Mouse (Mus musculus): ENCODE results near the gene Trim34a. TPM values are rescaled to one million over a fixed set of nuclear protein-coding genes. Genes with fewer than 3 reads are reported as not detected.

Gene Trim34a
- polyA plus RNA-seq (2014; fragmentation: Nextera tagmentation; extraction: Ambion mirVana), result 0.38 and 1.4 TPM in 2 replicates

- H3K27me3 ChIP-seq (ENCODE audit: control insufficient read depth, insufficient read depth, low read length), result no peaks in the 10 kb centered on the region
- peak; percentile 44 for DNase-seq
- H3K36me3 ChIP-seq (ENCODE audit: control insufficient read depth, insufficient read depth, low read length), result no peaks in the 10 kb centered on the region
- WGBS, result 12% methylated on average over 13 of the region's 13 CpGs
- peak within 1 kb of the TSS; percentile 34 for H3K4me2 ChIP-seq (ENCODE audit: low read length)
- no peak within 1 kb of the TSS for H3K27ac ChIP-seq (replicated peaks; ENCODE audit: low read depth, low read length)
- no peak within 1 kb of the TSS for H3K9ac ChIP-seq (replicated peaks; ENCODE audit: low read length)
- peak within 1 kb of the TSS; percentile 22; the same call in 1 of the 2 replicates for H3K4me3 ChIP-seq (replicated peaks; ENCODE audit: low read depth, low read length)
- no peaks in the 10 kb centered on the region for H3K9me3 ChIP-seq (ENCODE audit: control insufficient read depth, low read length)
- no peaks in the 10 kb centered on the region for H3K4me1 ChIP-seq (ENCODE audit: control insufficient read depth, insufficient read depth, low read length)
- no peak for ATAC-seq (ENCODE audit: low FRiP score, low TSS enrichment)
These were observed at the start of gene Trim34a for GRCm38 (mm10) chr7:104244287-104245181. Gene Trim34a, plus strand, starts transcription at chr7:104244457.

DNA sequence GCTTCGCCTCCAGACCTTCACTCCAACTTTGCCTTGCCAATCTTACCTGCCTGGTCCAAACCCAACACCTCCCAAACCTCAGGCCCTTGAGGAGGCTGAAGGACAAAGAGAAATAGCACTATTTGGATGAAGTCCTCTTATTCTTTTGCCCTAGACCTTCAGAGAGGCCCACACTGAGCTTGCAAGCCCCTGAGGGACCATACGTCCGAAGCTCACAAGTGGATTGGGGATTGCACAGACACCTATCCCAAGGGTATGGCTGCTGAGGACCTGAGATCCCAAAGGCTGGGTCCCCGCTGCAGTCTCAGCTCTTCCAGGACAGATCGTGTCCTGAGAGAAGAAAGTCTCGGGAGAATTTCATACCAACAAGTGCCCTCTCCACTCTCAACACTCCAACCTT, 48.4 kb upstream of the Trim34a start, which contains the start of gene Olfr649:
Gene Olfr649, minus strand, starts transcription at position 101 of the 400 bp plus-strand sequence.
- H3K4me3 ChIP-seq (replicated peaks; ENCODE audit: low read depth, low read length), result no peak within 1 kb of the TSS

GRCm38 (mm10) chr7:104199822-104200221, 44.4 kb upstream of the Trim34a start:
- Histone ChIP-seq H3K27ac (replicated peaks; ENCODE audit: low read depth, low read length) (no peak overlapping the region), H3K4me3 (replicated peaks; ENCODE audit: low read depth, low read length) (no peak overlapping the region), H3K4me1 (ENCODE audit: control insufficient read depth, insufficient read depth, low read length) (no peaks in the 10 kb centered on the region), H3K36me3 (ENCODE audit: control insufficient read depth, insufficient read depth, low read length) (no peaks in the 10 kb centered on the region), H3K27me3 (ENCODE audit: control insufficient read depth, insufficient read depth, low read length) (no peaks in the 10 kb centered on the region), H3K4me2 (ENCODE audit: low read length) (no peak overlapping the region), H3K9ac (replicated peaks; ENCODE audit: low read length) (no peak overlapping the region), H3K9me3 (ENCODE audit: control insufficient read depth, low read length) (no peaks in the 10 kb centered on the region)
- DNase-seq, result peak; percentile 70
- peak; percentile 64; the same call in 1 of the 2 replicates for ATAC-seq (ENCODE audit: low FRiP score, low TSS enrichment)
- 5% methylated on average over 5 of the region's 5 CpGs for WGBS

More for the DNA sequence above, 48.4 kb upstream of the Trim34a start, which contains the start of gene Olfr649:
- H3K27ac ChIP-seq (replicated peaks; ENCODE audit: low read depth, low read length), result no peak within 1 kb of the TSS
- no peak within 1 kb of the TSS for H3K9ac ChIP-seq (replicated peaks; ENCODE audit: low read length)
- WGBS, result 89% methylated on average over 6 of the region's 6 CpGs
- no peak for DNase-seq
- no peak for ATAC-seq (ENCODE audit: low FRiP score, low TSS enrichment)
- no peaks in the 10 kb centered on the region for H3K36me3 ChIP-seq (ENCODE audit: control insufficient read depth, insufficient read depth, low read length)
- H3K4me2 ChIP-seq (ENCODE audit: low read length), result no peak within 1 kb of the TSS
- H3K9me3 ChIP-seq (ENCODE audit: control insufficient read depth, low read length), result no peaks in the 10 kb centered on the region
- H3K27me3 ChIP-seq (ENCODE audit: control insufficient read depth, insufficient read depth, low read length), result no peaks in the 10 kb centered on the region
- no peaks in the 10 kb centered on the region for H3K4me1 ChIP-seq (ENCODE audit: control insufficient read depth, insufficient read depth, low read length)

DNA sequence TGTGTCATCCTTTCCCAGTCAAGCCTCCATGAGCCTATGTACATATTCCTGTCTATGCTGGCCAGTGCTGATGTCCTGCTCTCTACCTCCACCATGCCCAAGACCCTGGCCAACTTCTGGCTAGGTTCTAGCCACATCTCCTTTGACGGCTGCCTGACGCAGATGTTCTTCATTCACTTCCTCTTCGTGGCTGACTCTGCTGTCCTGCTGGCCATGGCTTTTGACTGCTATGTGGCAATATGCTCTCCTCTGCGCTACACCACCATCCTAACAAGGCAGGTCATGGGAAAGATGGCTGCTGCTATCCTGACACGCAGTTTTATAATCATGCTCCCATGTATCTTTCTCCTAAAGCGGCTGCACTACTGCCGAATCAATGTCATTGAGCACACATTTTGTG, 38.1 kb upstream of the Trim34a start:
- WGBS, result 92% methylated on average over 7 of the region's 7 CpGs
- DNase-seq (no peak), ATAC-seq (ENCODE audit: low FRiP score, low TSS enrichment) (no peak)

GRCm38 (mm10) chr7:104216011-104216535, 28.2 kb upstream of the Trim34a start:
- no peaks in the 10 kb centered on the region for H3K27me3 ChIP-seq (ENCODE audit: control insufficient read depth, insufficient read depth, low read length)
- 0 out of 2 replicates have a peak, but pooled peaks cover 3% of the 10 kb centered on the region for H3K4me1 ChIP-seq (ENCODE audit: control insufficient read depth, insufficient read depth, low read length)
- H3K27ac ChIP-seq (replicated peaks; ENCODE audit: low read depth, low read length), result no peak overlapping the region
- ATAC-seq (ENCODE audit: low FRiP score, low TSS enrichment), result no peak
- H3K9me3 ChIP-seq (ENCODE audit: control insufficient read depth, low read length), result no peaks in the 10 kb centered on the region
- no peak overlapping the region for H3K4me2 ChIP-seq (ENCODE audit: low read length)
- no peak overlapping the region for H3K9ac ChIP-seq (replicated peaks; ENCODE audit: low read length)
- no peaks in the 10 kb centered on the region for H3K36me3 ChIP-seq (ENCODE audit: control insufficient read depth, insufficient read depth, low read length)
- no peak for DNase-seq
- 61% methylated on average over 1 of the region's 1 CpGs for WGBS
- H3K4me3 ChIP-seq (replicated peaks; ENCODE audit: low read depth, low read length), result no peak overlapping the region

More for the DNA sequence above, 38.1 kb upstream of the Trim34a start:
- Histone ChIP-seq H3K27ac (replicated peaks; ENCODE audit: low read depth, low read length) (no peak overlapping the region), H3K9me3 (ENCODE audit: control insufficient read depth, low read length) (no peaks in the 10 kb centered on the region), H3K27me3 (ENCODE audit: control insufficient read depth, insufficient read depth, low read length) (no peaks in the 10 kb centered on the region), H3K4me3 (replicated peaks; ENCODE audit: low read depth, low read length) (no peak overlapping the region), H3K9ac (replicated peaks; ENCODE audit: low read length) (no peak overlapping the region), H3K4me2 (ENCODE audit: low read length) (no peak overlapping the region), H3K4me1 (ENCODE audit: control insufficient read depth, insufficient read depth, low read length) (no peaks in the 10 kb centered on the region), H3K36me3 (ENCODE audit: control insufficient read depth, insufficient read depth, low read length) (no peaks in the 10 kb centered on the region)

DNA sequence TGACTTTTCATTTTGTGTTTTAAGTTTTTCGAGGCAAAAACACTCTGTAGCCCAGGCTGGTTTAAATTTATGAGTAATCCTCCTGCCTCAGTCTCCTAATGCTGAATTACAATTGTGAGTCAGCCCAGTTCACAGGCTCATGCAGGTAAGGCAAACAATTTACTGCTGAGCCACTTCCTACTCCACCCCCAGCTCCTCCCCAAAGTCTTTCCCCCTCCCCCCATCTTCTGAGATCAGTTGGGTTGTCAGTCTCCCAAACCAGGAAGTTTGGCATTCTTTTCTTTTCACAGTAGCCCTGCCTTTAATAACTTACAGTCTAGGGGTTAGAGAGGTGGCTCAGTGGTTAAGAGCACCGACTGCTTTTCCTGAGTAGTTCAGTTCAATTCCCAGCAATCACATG, 26.4 kb upstream of the Trim34a start:
- no peak for DNase-seq

DNA sequence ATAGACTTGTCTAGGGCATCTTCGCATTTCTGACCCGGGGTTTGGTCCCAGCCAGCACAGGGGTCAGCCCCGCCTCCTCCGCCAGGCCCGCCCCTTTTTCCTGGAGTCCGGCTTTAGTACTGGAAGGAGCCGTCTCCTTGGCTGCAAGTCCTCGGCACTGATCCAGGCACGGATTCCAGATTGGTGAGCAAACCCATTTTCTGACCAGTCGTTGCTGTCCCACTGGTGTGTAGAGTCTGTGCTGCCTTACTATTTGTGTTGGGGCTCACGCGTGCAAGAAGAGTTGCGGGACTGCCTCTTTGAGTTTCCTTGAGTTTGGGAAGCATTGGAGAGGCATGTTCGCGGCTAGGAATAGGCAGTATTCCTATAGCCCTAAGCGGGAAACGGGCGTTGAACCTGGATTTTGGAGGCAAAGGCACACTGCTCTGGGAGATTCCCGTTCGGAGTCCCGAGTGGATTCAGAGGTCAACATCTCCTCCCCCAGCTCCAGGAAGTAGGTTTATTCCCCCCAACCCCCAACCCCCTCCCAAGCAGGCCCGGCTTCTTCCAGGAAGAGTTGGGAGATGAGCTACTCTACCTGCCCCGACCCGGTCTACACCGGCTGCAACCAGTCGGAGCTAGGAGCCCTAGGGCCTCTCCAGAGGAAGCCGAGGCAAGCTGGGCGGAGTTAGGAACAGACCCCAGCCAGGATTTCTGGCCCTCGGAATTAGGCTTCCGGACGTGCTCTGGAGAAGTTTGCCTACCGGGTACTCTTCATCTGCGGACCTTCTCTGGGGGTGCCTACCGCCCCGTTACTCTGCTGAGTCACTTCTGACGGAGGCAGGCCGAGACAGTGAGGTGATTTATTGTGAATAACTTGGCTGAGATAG, 25.3 kb upstream of the Trim34a start, which contains the start of gene Trim6:
Gene Trim6, plus strand, starts transcription at position 93 of the 869 bp plus-strand sequence.
- Histone ChIP-seq H3K4me2 (ENCODE audit: low read length) (peak within 1 kb of the TSS; percentile 44), H3K4me1 (ENCODE audit: control insufficient read depth, insufficient read depth, low read length) (0 out of 2 replicates have a peak, but pooled peaks cover 3% of the 10 kb centered on the region), H3K36me3 (ENCODE audit: control insufficient read depth, insufficient read depth, low read length) (no peaks in the 10 kb centered on the region), H3K4me3 (replicated peaks; ENCODE audit: low read depth, low read length) (peak within 1 kb of the TSS; percentile 12), H3K27ac (replicated peaks; ENCODE audit: low read depth, low read length) (no peak within 1 kb of the TSS), H3K9ac (replicated peaks; ENCODE audit: low read length) (no peak within 1 kb of the TSS), H3K27me3 (ENCODE audit: control insufficient read depth, insufficient read depth, low read length) (no peaks in the 10 kb centered on the region), H3K9me3 (ENCODE audit: control insufficient read depth, low read length) (no peaks in the 10 kb centered on the region)
- 4% methylated on average over 37 of the region's 37 CpGs for WGBS
- DNase-seq, result peak; percentile 35
- no peak for ATAC-seq (ENCODE audit: low FRiP score, low TSS enrichment)

More for the DNA sequence above, 26.4 kb upstream of the Trim34a start:
- Histone ChIP-seq H3K4me1 (ENCODE audit: control insufficient read depth, insufficient read depth, low read length) (0 out of 2 replicates have a peak, but pooled peaks cover 3% of the 10 kb centered on the region), H3K9ac (replicated peaks; ENCODE audit: low read length) (no peak overlapping the region), H3K27ac (replicated peaks; ENCODE audit: low read depth, low read length) (no peak overlapping the region), H3K36me3 (ENCODE audit: control insufficient read depth, insufficient read depth, low read length) (no peaks in the 10 kb centered on the region), H3K4me2 (ENCODE audit: low read length) (no peak overlapping the region), H3K9me3 (ENCODE audit: control insufficient read depth, low read length) (no peaks in the 10 kb centered on the region), H3K4me3 (replicated peaks; ENCODE audit: low read depth, low read length) (no peak overlapping the region), H3K27me3 (ENCODE audit: control insufficient read depth, insufficient read depth, low read length) (no peaks in the 10 kb centered on the region)
- 88% methylated on average over 2 of the region's 2 CpGs for WGBS
- no peak for ATAC-seq (ENCODE audit: low FRiP score, low TSS enrichment)

DNA sequence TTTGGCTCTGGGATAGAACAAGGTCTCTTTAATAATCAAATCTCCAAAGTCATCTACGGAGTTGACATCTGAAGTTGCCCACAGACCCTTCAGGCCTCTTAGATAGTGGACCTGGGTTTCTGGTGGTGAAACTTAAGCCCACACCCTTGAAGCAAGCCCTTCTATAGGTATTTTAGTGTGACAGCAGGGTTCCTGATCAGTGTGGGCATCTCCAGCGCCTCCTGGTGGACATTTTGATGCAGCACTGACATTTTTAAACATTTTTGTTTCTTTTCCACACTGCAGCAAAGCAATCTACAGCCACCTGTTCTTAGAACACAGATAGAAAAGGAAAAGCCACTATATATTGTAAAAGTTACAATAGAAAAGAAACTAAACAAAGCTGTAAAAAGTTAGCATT, 13.1 kb upstream of the Trim34a start:
- no peaks in the 10 kb centered on the region for H3K4me1 ChIP-seq (ENCODE audit: control insufficient read depth, insufficient read depth, low read length)
- DNase-seq (peak; percentile 8), ATAC-seq (ENCODE audit: low FRiP score, low TSS enrichment) (no peak)
- WGBS, result 34% methylated on average over 2 of the region's 2 CpGs
- H3K9me3 ChIP-seq (ENCODE audit: control insufficient read depth, low read length), result no peaks in the 10 kb centered on the region
- no peaks in the 10 kb centered on the region for H3K36me3 ChIP-seq (ENCODE audit: control insufficient read depth, insufficient read depth, low read length)
- H3K27me3 ChIP-seq (ENCODE audit: control insufficient read depth, insufficient read depth, low read length), result no peaks in the 10 kb centered on the region
- H3K4me3 ChIP-seq (replicated peaks; ENCODE audit: low read depth, low read length), result no peak overlapping the region
- H3K4me2 ChIP-seq (ENCODE audit: low read length), result no peak overlapping the region
- no peak overlapping the region for H3K9ac ChIP-seq (replicated peaks; ENCODE audit: low read length)
- H3K27ac ChIP-seq (replicated peaks; ENCODE audit: low read depth, low read length), result no peak overlapping the region

All from midbrain, embryonic 14.5 days (tissue).